Mouse (Mus musculus) heart, embryonic 12.5 days (tissue): ENCODE measurements around the gene Dact3. TPM values are rescaled to one million over a fixed set of nuclear protein-coding genes. Genes with fewer than 3 reads are reported as not detected.
A peak's percentile ranks its signal among the peaks of the same experiment; 100 is the strongest.

Experiments used
- ATAC-seq: fragments of 200-750 bp; cut with Nextera tagmentation; 2 replicates; pipeline ENCODE4 v1.8.0; 2017; ENCODE audit warnings: moderate TSS enrichment, moderate library complexity; ENCODE audit not compliant: insufficient number of reproducible peaks, low FRiP score
- H3K27ac ChIP-seq: fragments of 300-500 bp; sonication (generic); 2 replicates; pipeline ENCODE4 v1.5.1; 2016; ENCODE audit warnings: mild to moderate bottlenecking, moderate library complexity; ENCODE audit not compliant: poor library complexity, severe bottlenecking
- H3K27me3 ChIP-seq: fragments of 300-500 bp; sonication (generic); replicated peaks from 2 replicates; pipeline ENCODE4 v1.6.1; 2016; ENCODE audit warnings: mild to moderate bottlenecking, moderate library complexity
- H3K36me3 ChIP-seq: fragments of 300-500 bp; sonication (generic); 2 replicates; pipeline ENCODE4 v1.6.1; 2016; ENCODE audit warnings: mild to moderate bottlenecking, moderate library complexity
- H3K4me1 ChIP-seq: fragments of 300-500 bp; sonication (generic); replicated peaks from 2 replicates; pipeline ENCODE4 v1.6.1; 2016; ENCODE audit warnings: mild to moderate bottlenecking
- H3K4me2 ChIP-seq: fragments of 300-500 bp; sonication (generic); 2 replicates; pipeline ENCODE4 v1.6.1; 2016; ENCODE audit warnings: mild to moderate bottlenecking, moderate library complexity
- H3K4me3 ChIP-seq: fragments of 300-500 bp; sonication (generic); 2 replicates; pipeline ENCODE4 v1.5.1; 2016; ENCODE audit warnings: mild to moderate bottlenecking
- H3K9ac ChIP-seq: fragments of 300-500 bp; sonication (generic); 2 replicates; pipeline ENCODE4 v1.6.1; 2016; ENCODE audit warnings: mild to moderate bottlenecking, moderate library complexity
- H3K9me3 ChIP-seq: fragments of 300-500 bp; sonication (generic); replicated peaks from 2 replicates; pipeline ENCODE4 v1.6.1; 2016; ENCODE audit warnings: mild to moderate bottlenecking, moderate library complexity
- WGBS: fragments of 180-500 bp; shearing (Covaris S2); methylation state at CpG from one replicate; pipeline ENCODE4 v1.1.7; 2016; 5-methylcytosine and 5-hydroxymethylcytosine counted together
- polyA plus RNA-seq: library from polyadenylated mRNA; unstranded; fragments of >200 nt; fragmentation: Nextera tagmentation; extraction: Ambion mirVana; gene quantifications from 2 replicates; pipeline ENCODE4 v1.2.1, GENCODE M21; 2016

The Dact3 gene
- polyA plus RNA-seq, 1 experiment from 2014 or later, result 14.3 TPM

DNA sequence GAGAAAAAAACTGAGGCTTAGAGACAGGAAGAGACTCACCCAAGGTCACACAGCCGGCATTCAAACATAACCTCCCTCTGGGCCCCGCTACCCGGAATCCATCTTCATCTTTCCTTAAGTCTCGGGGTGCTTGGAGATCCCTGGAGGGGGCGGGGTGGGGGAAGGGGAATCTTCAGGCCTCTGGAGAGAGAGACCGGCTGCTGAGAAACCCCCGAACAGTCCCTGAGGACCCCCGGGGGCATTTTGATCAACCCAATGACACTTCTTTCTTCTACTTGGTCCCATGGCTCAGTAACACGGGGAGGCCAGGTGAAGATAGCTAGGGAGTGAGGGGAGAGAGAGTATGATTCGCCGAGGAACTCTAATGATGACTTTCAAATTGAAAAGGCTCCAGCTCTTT, 889 bp downstream of the Dact3 start:
- Histone ChIP-seq H3K9me3 (no peaks in the 10 kb centered on the region), H3K4me2 (peak overlapping the region; percentile 76), H3K27ac (peak overlapping the region; percentile 89), H3K36me3 (peaks cover 28% of the 10 kb centered on the region), H3K4me3 (peak overlapping the region; percentile 87), H3K27me3 (no peaks in the 10 kb centered on the region), H3K9ac (peak overlapping the region; percentile 97), H3K4me1 (peaks cover 32% of the 10 kb centered on the region)
- no peak for ATAC-seq
- 7% methylated on average over 11 of the region's 11 CpGs for WGBS

DNA sequence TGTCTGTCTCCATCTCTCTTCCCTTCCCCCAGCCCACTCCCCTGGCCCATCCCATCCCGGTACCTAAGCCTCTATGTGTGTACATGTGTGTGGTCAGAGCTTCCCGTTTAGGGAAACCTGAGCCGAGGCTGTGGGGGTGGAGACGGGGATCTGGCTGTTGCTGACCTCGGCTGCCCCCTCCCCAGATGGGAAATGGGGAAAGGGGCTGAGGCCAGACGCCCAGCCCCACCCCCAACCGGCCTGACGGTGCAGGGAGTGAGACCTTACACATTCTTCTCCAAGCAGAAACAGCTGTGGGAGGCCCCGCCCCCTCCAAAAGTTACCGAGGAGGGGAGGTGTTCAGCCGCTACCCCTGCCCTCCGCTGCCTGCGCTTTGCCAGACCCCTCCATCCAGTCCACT, 1.5 kb downstream of the Dact3 start:
- peak overlapping the region; percentile 76 for H3K4me2 ChIP-seq
- 4% methylated on average over 13 of the region's 13 CpGs for WGBS
- peak overlapping the region; percentile 97 for H3K9ac ChIP-seq
- H3K9me3 ChIP-seq, result peaks cover 2% of the 10 kb centered on the region; the same call in 1 of the 2 replicates
- H3K27me3 ChIP-seq, result no peaks in the 10 kb centered on the region
- peaks cover 35% of the 10 kb centered on the region for H3K4me1 ChIP-seq
- H3K36me3 ChIP-seq, result peaks cover 32% of the 10 kb centered on the region
- H3K27ac ChIP-seq, result peak overlapping the region; percentile 89
- ATAC-seq, result no peak
- H3K4me3 ChIP-seq, result peak overlapping the region; percentile 87

GRCm38 (mm10) chr7:16877717-16878116, 2.6 kb downstream of the Dact3 start:
- no peak for ATAC-seq
- Histone ChIP-seq H3K27ac (no peak overlapping the region), H3K9ac (no peak overlapping the region), H3K9me3 (peaks cover 7% of the 10 kb centered on the region; the same call in 1 of the 2 replicates), H3K4me2 (no peak overlapping the region; the same call in 1 of the 2 replicates), H3K36me3 (peaks cover 33% of the 10 kb centered on the region), H3K4me1 (peaks cover 46% of the 10 kb centered on the region), H3K4me3 (no peak overlapping the region), H3K27me3 (no peaks in the 10 kb centered on the region)
- WGBS, result 79% methylated on average over 3 of the region's 3 CpGs

GRCm38 (mm10) chr7:16879796-16880547, 4.9 kb downstream of the Dact3 start:
- H3K4me1 ChIP-seq, result peaks cover 54% of the 10 kb centered on the region
- H3K27me3 ChIP-seq, result peaks cover 7% of the 10 kb centered on the region
- no peak overlapping the region for H3K4me3 ChIP-seq
- H3K9ac ChIP-seq, result peak overlapping the region; percentile 75; the same call in 1 of the 2 replicates
- peaks cover 55% of the 10 kb centered on the region for H3K36me3 ChIP-seq
- peak; percentile 57 for ATAC-seq
- H3K9me3 ChIP-seq, result peaks cover 9% of the 10 kb centered on the region
- WGBS, result 16% methylated on average over 9 of the region's 9 CpGs
- H3K27ac ChIP-seq, result peak overlapping the region; percentile 99
- H3K4me2 ChIP-seq, result peak overlapping the region; percentile 42

- Histone ChIP-seq H3K9me3 (peaks cover 16% of the 10 kb centered on the region), H3K27ac (peak overlapping the region; percentile 99), H3K27me3 (peaks cover 13% of the 10 kb centered on the region), H3K4me3 (no peak overlapping the region), H3K4me1 (peaks cover 59% of the 10 kb centered on the region), H3K9ac (peak overlapping the region; percentile 75), H3K4me2 (peak overlapping the region; percentile 42), H3K36me3 (peaks cover 61% of the 10 kb centered on the region)
- 19% methylated on average over 5 of the region's 5 CpGs for WGBS
- ATAC-seq, result no peak
Observed at GRCm38 (mm10) chr7:16880615-16881014, 5.5 kb downstream of the Dact3 start.

GRCm38 (mm10) chr7:16883162-16883561, 8.0 kb downstream of the Dact3 start:
- H3K4me2 ChIP-seq, result no peak overlapping the region
- peaks cover 46% of the 10 kb centered on the region for H3K4me1 ChIP-seq
- peaks cover 84% of the 10 kb centered on the region for H3K36me3 ChIP-seq
- H3K9ac ChIP-seq, result 0 out of 2 replicates have a peak overlapping the region, but pooled peaks have one; percentile 2
- WGBS, result 83% methylated on average over 6 of the region's 6 CpGs
- peak overlapping the region; percentile 75 for H3K27ac ChIP-seq
- H3K4me3 ChIP-seq, result no peak overlapping the region
- peaks cover 25% of the 10 kb centered on the region for H3K9me3 ChIP-seq
- H3K27me3 ChIP-seq, result peaks cover 21% of the 10 kb centered on the region
- ATAC-seq, result no peak

- Histone ChIP-seq H3K9ac (no peak overlapping the region), H3K36me3 (peaks cover 80% of the 10 kb centered on the region), H3K9me3 (peaks cover 25% of the 10 kb centered on the region), H3K4me1 (peaks cover 43% of the 10 kb centered on the region), H3K27me3 (peaks cover 21% of the 10 kb centered on the region), H3K27ac (no peak overlapping the region), H3K4me3 (no peak overlapping the region), H3K4me2 (no peak overlapping the region)
- ATAC-seq, result no peak
- 76% methylated on average over 4 of the region's 4 CpGs for WGBS
Observed at GRCm38 (mm10) chr7:16884334-16884733, 9.2 kb downstream of the Dact3 start.

DNA sequence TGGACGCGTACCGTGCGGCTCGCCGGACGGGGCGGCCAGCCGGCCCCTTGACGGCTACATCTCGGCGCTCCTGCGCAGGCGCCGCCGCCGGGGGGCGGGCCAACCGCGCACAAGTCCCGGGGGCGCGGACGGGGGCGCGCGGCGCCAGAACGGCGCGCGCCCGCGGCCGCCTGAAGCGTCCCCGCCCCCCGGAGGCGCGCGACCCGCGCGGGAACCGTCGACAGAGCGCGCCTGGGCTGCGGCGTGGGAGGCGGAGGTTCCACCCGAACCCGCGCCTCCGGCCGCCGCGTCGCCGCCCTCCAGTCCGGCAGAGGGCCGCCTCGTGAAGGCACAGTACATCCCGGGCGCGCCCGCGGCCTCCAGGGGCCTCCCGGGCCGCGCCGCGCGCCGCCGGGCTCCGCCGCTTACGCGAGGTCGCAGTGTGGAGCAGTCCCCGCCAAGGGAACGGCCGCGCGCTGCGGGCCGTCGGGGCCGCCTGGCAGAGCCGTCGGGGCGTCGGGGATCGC, 10.2 kb downstream of the Dact3 start:
- Histone ChIP-seq H3K9me3 (peaks cover 30% of the 10 kb centered on the region), H3K9ac (peak overlapping the region; percentile 24), H3K27me3 (peaks cover 21% of the 10 kb centered on the region), H3K4me1 (peaks cover 35% of the 10 kb centered on the region), H3K4me3 (peak overlapping the region; percentile 34), H3K27ac (no peak overlapping the region), H3K36me3 (peaks cover 82% of the 10 kb centered on the region), H3K4me2 (peak overlapping the region; percentile 50)
- ATAC-seq, result no peak
- WGBS, result 31% methylated on average over 94 of the region's 95 CpGs

- Histone ChIP-seq H3K9me3 (peaks cover 30% of the 10 kb centered on the region), H3K36me3 (peaks cover 80% of the 10 kb centered on the region), H3K4me2 (peak overlapping the region; percentile 50; the same call in 1 of the 2 replicates), H3K4me3 (peak overlapping the region; percentile 34), H3K27ac (no peak overlapping the region), H3K9ac (peak overlapping the region; percentile 14; the same call in 1 of the 2 replicates), H3K4me1 (peaks cover 35% of the 10 kb centered on the region), H3K27me3 (peaks cover 21% of the 10 kb centered on the region)
- ATAC-seq, result no peak
- WGBS, result 59% methylated on average over 59 of the region's 59 CpGs
Observed at GRCm38 (mm10) chr7:16885905-16886304, 10.8 kb downstream of the Dact3 start.

GRCm38 (mm10) chr7:16890536-16890935, 15.4 kb downstream of the Dact3 start:
- WGBS, result 24% methylated on average over 6 of the region's 6 CpGs
- peaks cover 37% of the 10 kb centered on the region for H3K36me3 ChIP-seq
- H3K9ac ChIP-seq, result peak overlapping the region; percentile 42; the same call in 1 of the 2 replicates
- H3K9me3 ChIP-seq, result peaks cover 15% of the 10 kb centered on the region
- H3K4me1 ChIP-seq, result peaks cover 45% of the 10 kb centered on the region
- ATAC-seq, result 0 out of 2 replicates have a peak, but pooled peaks have one; percentile 0
- peak overlapping the region; percentile 15 for H3K4me3 ChIP-seq
- peaks cover 36% of the 10 kb centered on the region for H3K27me3 ChIP-seq
- peak overlapping the region; percentile 71 for H3K4me2 ChIP-seq
- H3K27ac ChIP-seq, result peak overlapping the region; percentile 77

DNA sequence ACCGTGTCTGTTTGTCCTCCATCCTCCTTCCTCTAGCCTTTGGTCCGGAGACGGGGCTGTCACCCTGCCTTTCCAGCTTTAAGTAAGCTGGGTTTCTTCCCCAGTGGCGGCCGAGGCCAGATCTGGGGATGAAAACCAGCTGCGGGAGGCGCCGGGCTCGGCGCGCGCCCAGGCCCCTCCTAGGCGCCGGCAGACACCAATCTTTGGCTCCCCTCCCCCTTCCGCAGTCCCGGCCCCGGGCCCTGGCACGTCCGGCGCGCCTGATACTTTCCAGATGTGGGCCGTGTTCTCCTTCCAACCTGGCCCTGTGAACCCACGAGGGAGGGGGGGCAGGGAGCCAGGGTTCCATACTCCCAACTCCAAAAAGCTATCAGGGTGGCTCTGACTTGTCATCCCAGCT, 15.8 kb downstream of the Dact3 start:
- H3K36me3 ChIP-seq, result peaks cover 33% of the 10 kb centered on the region
- ATAC-seq, result peak; percentile 82
- peak overlapping the region; percentile 71 for H3K4me2 ChIP-seq
- peak overlapping the region; percentile 42; the same call in 1 of the 2 replicates for H3K9ac ChIP-seq
- peak overlapping the region; percentile 77 for H3K27ac ChIP-seq
- H3K4me1 ChIP-seq, result peaks cover 45% of the 10 kb centered on the region
- H3K9me3 ChIP-seq, result peaks cover 11% of the 10 kb centered on the region
- peak overlapping the region; percentile 15 for H3K4me3 ChIP-seq
- WGBS, result 1% methylated on average over 23 of the region's 23 CpGs
- H3K27me3 ChIP-seq, result peaks cover 32% of the 10 kb centered on the region
